Comparison of ENCODE assay signal across 8 mouse cellular contexts in genomic region chr15:97914331-97914747, GRCm38 (mm10). TPM values are rescaled to one million over a fixed set of nuclear protein-coding genes. Genes with fewer than 3 reads are reported as not detected.
A peak's percentile ranks its signal among the peaks of the same experiment; 100 is the strongest.
DNase-seq lines count a peak whose midpoint lies in the region; ATAC-seq and TF ChIP-seq lines count a peak whose summit lies in the region.

No protein-coding gene starts in this region.

- no peak for DNase-seq in forebrain, embryonic 11.5 days (ENCODE audit: low spot score)
- peak; percentile 72 for DNase-seq in brain, embryonic 14.5 days (ENCODE audit: low read depth)
- DNase-seq in heart, embryonic 10.5 days (ENCODE audit: low spot score) = peak; percentile 93
- peak; percentile 55 to 71 for DNase-seq in kidney, postnatal 4 days
- no peak for DNase-seq in left cerebral cortex, postnatal 36 days (ENCODE audit: low spot score in 2 of 2)
- no peak for DNase-seq in left cerebral cortex, postnatal 10 days (ENCODE audit: extremely low spot score in 1 of 2, low spot score in 2 of 2)
- DNase-seq in cerebellum, postnatal 14 days = no peak

- H3K9me3 ChIP-seq in forebrain, embryonic 12.5 days = no peaks in the 10 kb centered on the region
- no peaks in the 10 kb centered on the region for H3K9me3 ChIP-seq in forebrain, embryonic 11.5 days (ENCODE audit: control insufficient read depth, low read length)
- H3K9me3 ChIP-seq in heart, embryonic 10.5 days = no peaks in the 10 kb centered on the region

- no peak for TF ChIP-seq POLR2A in brain, embryonic 14.5 days (IDR thresholded peaks at IDR 0.05; ENCODE audit: borderline replicate concordance, extremely low read depth, insufficient read depth, insufficient read length, poor library complexity, severe bottlenecking)

- H3K4me3 ChIP-seq in forebrain, embryonic 12.5 days (replicated peaks) = no peak overlapping the region
- H3K4me3 ChIP-seq in forebrain, embryonic 11.5 days (ENCODE audit: low read depth, low read length) = no peak overlapping the region
- H3K4me3 ChIP-seq in heart, embryonic 10.5 days = peak overlapping the region; percentile 38

- 14% methylated on average over 9 of the region's 9 CpGs for WGBS in forebrain, embryonic 12.5 days
- WGBS in forebrain, embryonic 11.5 days = 24% methylated on average over 9 of the region's 9 CpGs
- WGBS in heart, embryonic 10.5 days = 6% methylated on average over 9 of the region's 9 CpGs

- no peak for ATAC-seq in forebrain, embryonic 12.5 days (ENCODE audit: low FRiP score)
- ATAC-seq in forebrain, embryonic 11.5 days (replicated peaks; ENCODE audit: low FRiP score) = no peak

- intact Hi-C loops in left cerebral cortex, postnatal 36 days (cut with DNase I) = no loop called here
- intact Hi-C loops in left cerebral cortex, postnatal 10 days (cut with DNase I) = no loop called here

- no peaks in the 10 kb centered on the region for H3K36me3 ChIP-seq in forebrain, embryonic 12.5 days (replicated peaks)
- H3K36me3 ChIP-seq in forebrain, embryonic 11.5 days (ENCODE audit: control insufficient read depth, insufficient read depth, low read length) = no peaks in the 10 kb centered on the region
- H3K36me3 ChIP-seq in heart, embryonic 10.5 days = no peaks in the 10 kb centered on the region

- H3K9ac ChIP-seq in forebrain, embryonic 12.5 days = no peak overlapping the region
- no peak overlapping the region for H3K9ac ChIP-seq in forebrain, embryonic 11.5 days (ENCODE audit: low read length)

- no peak for TF ChIP-seq CTCF in brain, embryonic 14.5 days (IDR thresholded peaks at IDR 0.05; ENCODE audit: borderline replicate concordance, extremely low read depth, insufficient read depth, insufficient read length)

- peaks cover 15% of the 10 kb centered on the region for H3K4me1 ChIP-seq in forebrain, embryonic 12.5 days
- 0 out of 2 replicates have a peak, but pooled peaks cover 2% of the 10 kb centered on the region for H3K4me1 ChIP-seq in forebrain, embryonic 11.5 days (replicated peaks; ENCODE audit: control insufficient read depth, insufficient read depth, low read length)
- H3K4me1 ChIP-seq in heart, embryonic 10.5 days = peaks cover 20% of the 10 kb centered on the region

- H3K27ac ChIP-seq in forebrain, embryonic 12.5 days = no peak overlapping the region
- H3K27ac ChIP-seq in forebrain, embryonic 11.5 days (ENCODE audit: low read depth, low read length) = no peak overlapping the region
- 0 out of 2 replicates have a peak overlapping the region, but pooled peaks have one; percentile 17 for H3K27ac ChIP-seq in heart, embryonic 10.5 days

- peak overlapping the region; percentile 6; the same call in 1 of the 2 replicates for H3K4me2 ChIP-seq in forebrain, embryonic 12.5 days
- H3K4me2 ChIP-seq in forebrain, embryonic 11.5 days (ENCODE audit: low read depth, low read length, severe bottlenecking) = no peak overlapping the region

- H3K27me3 ChIP-seq in forebrain, embryonic 12.5 days = peaks cover 9% of the 10 kb centered on the region
- H3K27me3 ChIP-seq in forebrain, embryonic 11.5 days (ENCODE audit: control insufficient read depth, insufficient read depth, low read length) = no peaks in the 10 kb centered on the region
- peaks cover 31% of the 10 kb centered on the region for H3K27me3 ChIP-seq in heart, embryonic 10.5 days (ENCODE audit: insufficient read depth, poor library complexity, severe bottlenecking)

RNA-seq across cellular contexts. Expression of gene Vdr, which starts 3.9 kb away (rescaled TPM):
- polyA plus RNA-seq in forebrain, embryonic 12.5 days (2016; fragmentation: Nextera tagmentation; extraction: Ambion mirVana) = 0.59 TPM in 1 of 2 replicates, not detected in the other
- 0.17 and 0.33 TPM in 2 replicates for polyA plus RNA-seq in forebrain, embryonic 11.5 days (2014; fragmentation: Nextera tagmentation; extraction: Ambion mirVana)
- 0.25 and 0.26 TPM in 2 replicates for polyA plus RNA-seq in brain, embryonic 14.5 days (2012; rRNA removed)
- polyA plus RNA-seq in heart, embryonic 10.5 days (2016; fragmentation: Nextera tagmentation; extraction: Ambion mirVana) = 0.75 and 0.77 TPM in 2 replicates
- total RNA-seq in left cerebral cortex, postnatal 36 days (2021) = under 1 TPM; 0.35 to 0.61 TPM
- under 1 TPM; 0.14 to 0.36 TPM for total RNA-seq in left cerebral cortex, postnatal 10 days (2021)

RNA-seq across cellular contexts. Expression of gene Tmem106c, which starts 49.7 kb away (rescaled TPM):
- polyA plus RNA-seq in forebrain, embryonic 12.5 days (2016; fragmentation: Nextera tagmentation; extraction: Ambion mirVana) = 41.5 and 44.9 TPM in 2 replicates
- 44.5 and 47.8 TPM in 2 replicates for polyA plus RNA-seq in forebrain, embryonic 11.5 days (2014; fragmentation: Nextera tagmentation; extraction: Ambion mirVana)
- 57.7 and 79.8 TPM in 2 replicates for polyA plus RNA-seq in brain, embryonic 14.5 days (2012; rRNA removed)
- polyA plus RNA-seq in heart, embryonic 10.5 days (2016; fragmentation: Nextera tagmentation; extraction: Ambion mirVana) = 32.0 and 33.5 TPM in 2 replicates
- 10 to 100 TPM; 23.4 to 25.5 TPM for total RNA-seq in left cerebral cortex, postnatal 36 days (2021)
- 10 to 100 TPM; 13.0 to 17.2 TPM for total RNA-seq in left cerebral cortex, postnatal 10 days (2021)

Comparison
In these comparisons a context has a peak if more than half of its experiments do, and no peak if none do; other contexts are left out.
1. DNase-seq: peak in brain, embryonic 14.5 days (single experiment), heart, embryonic 10.5 days (single experiment) and kidney, postnatal 4 days (2 of 2); none in forebrain, embryonic 11.5 days (single experiment), left cerebral cortex, postnatal 36 days (0 of 2), left cerebral cortex, postnatal 10 days (0 of 2) and cerebellum, postnatal 14 days (0 of 2).